Mouse (Mus musculus): Measurements from ENCODE around the gene Sfmbt2. TPM values are rescaled to one million over a fixed set of nuclear protein-coding genes. Genes with fewer than 3 reads are reported as not detected.

Sfmbt2 gene
- polyA plus RNA-seq, 1 experiment from 2014 or later: 0.65 TPM

DNA sequence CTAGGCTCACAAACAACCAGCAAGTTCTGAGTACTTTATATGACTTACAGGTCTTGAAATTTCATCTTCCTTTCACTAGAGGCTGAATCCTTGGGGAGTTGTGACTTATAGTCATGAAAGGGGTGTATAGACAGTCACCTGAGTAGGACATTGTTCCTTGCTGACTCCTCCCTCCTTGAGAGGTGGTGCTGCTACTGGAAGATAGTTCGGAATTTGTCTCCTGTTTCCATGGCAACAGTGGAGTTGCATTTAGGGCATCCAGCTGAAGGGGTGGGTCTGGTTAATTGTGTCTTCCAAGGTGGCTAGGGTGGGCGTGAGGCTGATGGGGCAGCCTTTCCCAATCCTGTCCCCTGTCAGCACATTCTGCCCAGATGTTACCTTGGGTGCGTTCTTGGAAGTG, 83.3 kb downstream of the Sfmbt2 start:
- no peak overlapping the region for H3K27ac ChIP-seq (ENCODE audit: low read length)
- no peak for ATAC-seq
- WGBS: 71% methylated on average over 3 of the region's 3 CpGs

DNA sequence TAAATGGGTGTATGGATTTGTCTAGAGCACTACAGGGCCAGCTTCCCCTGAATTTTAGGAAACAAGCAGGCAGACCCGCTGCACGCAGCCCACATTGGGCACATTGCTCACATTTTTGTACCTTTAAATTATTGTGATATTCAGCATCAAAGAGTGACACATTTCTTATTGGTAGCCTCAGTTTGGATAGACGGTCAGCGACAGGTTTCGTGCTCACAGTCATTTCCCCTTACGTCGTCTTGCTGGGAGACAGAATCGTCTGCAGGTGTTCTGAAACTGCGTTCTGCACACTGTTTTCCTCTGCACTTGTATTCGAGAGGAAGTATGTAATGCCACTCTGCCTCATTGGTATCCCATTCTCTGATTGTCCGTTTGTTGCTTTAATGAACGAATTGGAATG, 88.0 kb downstream of the Sfmbt2 start:
- Histone ChIP-seq H3K4me2 (ENCODE audit: low read depth, low read length) (no peak overlapping the region), H3K4me1 (ENCODE audit: control insufficient read depth, insufficient read depth, low read length) (no peaks in the 10 kb centered on the region), H3K9me3 (ENCODE audit: control insufficient read depth, low read length) (no peaks in the 10 kb centered on the region), H3K36me3 (ENCODE audit: control insufficient read depth, insufficient read depth, low read length) (no peaks in the 10 kb centered on the region), H3K27ac (ENCODE audit: low read length) (no peak overlapping the region), H3K9ac (ENCODE audit: low read depth, low read length) (no peak overlapping the region), H3K4me3 (ENCODE audit: low read length) (no peak overlapping the region), H3K27me3 (replicated peaks; ENCODE audit: control insufficient read depth, insufficient read depth, low read length) (no peaks in the 10 kb centered on the region)
- no peak for ATAC-seq
- WGBS: 86% methylated on average over 12 of the region's 12 CpGs

More for the DNA sequence above, 83.3 kb downstream of the Sfmbt2 start:
- no peaks in the 10 kb centered on the region for H3K9me3 ChIP-seq (ENCODE audit: control insufficient read depth, low read length)
- no peaks in the 10 kb centered on the region for H3K27me3 ChIP-seq (replicated peaks; ENCODE audit: control insufficient read depth, insufficient read depth, low read length)
- no peaks in the 10 kb centered on the region for H3K36me3 ChIP-seq (ENCODE audit: control insufficient read depth, insufficient read depth, low read length)
- no peak overlapping the region for H3K4me2 ChIP-seq (ENCODE audit: low read depth, low read length)
- H3K4me1 ChIP-seq (ENCODE audit: control insufficient read depth, insufficient read depth, low read length): no peaks in the 10 kb centered on the region
- H3K4me3 ChIP-seq (ENCODE audit: low read length): no peak overlapping the region
- no peak overlapping the region for H3K9ac ChIP-seq (ENCODE audit: low read depth, low read length)

DNA sequence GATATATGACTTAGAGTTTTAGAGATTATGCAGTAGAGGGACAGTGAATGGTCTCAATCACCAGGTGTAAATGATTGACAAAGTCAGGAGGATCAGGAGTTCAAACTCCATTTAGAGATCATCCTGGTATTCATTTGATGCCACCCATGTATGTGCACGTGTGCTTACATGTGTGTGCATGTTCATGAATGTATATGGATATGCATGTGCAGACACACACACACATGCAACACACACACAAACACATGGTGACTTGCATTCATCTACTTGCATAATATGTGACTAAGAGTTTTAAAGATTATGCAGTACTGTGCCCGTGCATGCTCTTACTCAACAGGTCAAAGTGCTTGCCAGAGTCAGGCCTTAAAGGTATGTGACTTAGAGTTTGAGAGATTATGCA, 146.2 kb downstream of the Sfmbt2 start:
- Histone ChIP-seq H3K27me3 (replicated peaks; ENCODE audit: control insufficient read depth, insufficient read depth, low read length) (no peaks in the 10 kb centered on the region), H3K9me3 (ENCODE audit: control insufficient read depth, low read length) (no peaks in the 10 kb centered on the region), H3K27ac (ENCODE audit: low read length) (no peak overlapping the region), H3K4me3 (ENCODE audit: low read length) (no peak overlapping the region), H3K36me3 (ENCODE audit: control insufficient read depth, insufficient read depth, low read length) (no peaks in the 10 kb centered on the region), H3K4me2 (ENCODE audit: low read depth, low read length) (no peak overlapping the region), H3K9ac (ENCODE audit: low read depth, low read length) (no peak overlapping the region), H3K4me1 (ENCODE audit: control insufficient read depth, insufficient read depth, low read length) (no peaks in the 10 kb centered on the region)
- ATAC-seq: peak; percentile 98
- WGBS: 81% methylated on average over 2 of the region's 2 CpGs

DNA sequence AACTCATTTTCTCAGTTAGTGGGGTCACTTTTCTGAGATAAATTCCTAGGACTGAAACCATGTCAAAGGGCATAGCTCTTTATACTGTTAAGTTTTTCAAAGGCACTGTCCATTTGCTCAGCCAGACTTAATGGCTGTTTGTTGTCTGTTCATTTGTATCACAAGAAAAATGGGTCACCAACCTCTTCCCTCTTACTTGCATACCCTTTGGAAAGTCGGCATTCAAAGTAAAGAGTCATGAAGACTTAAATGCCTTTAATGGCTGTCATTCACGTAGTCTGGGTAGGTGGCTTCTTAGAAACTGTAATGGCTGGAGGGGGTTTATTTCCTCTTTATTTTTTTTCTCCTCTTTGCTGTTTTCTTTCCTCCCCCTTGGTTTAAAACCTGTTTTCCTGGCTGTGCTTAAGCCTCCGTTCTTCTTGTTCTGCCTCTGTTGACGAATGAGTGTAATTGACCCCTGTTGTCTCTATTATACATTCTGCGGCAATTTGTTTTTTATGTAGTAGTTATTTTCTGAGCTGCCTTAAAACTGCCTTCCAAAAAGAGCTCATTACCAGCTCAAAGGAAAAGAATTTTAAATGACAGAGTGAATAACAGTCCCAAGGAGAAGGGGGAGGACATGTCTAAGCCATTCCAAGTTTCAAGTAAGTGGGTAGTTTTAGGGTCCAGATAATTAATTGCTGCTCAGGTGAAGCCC, 151.6 kb downstream of the Sfmbt2 start:
- H3K9me3 ChIP-seq (ENCODE audit: control insufficient read depth, low read length): no peaks in the 10 kb centered on the region
- ATAC-seq: no peak
- H3K27ac ChIP-seq (ENCODE audit: low read length): no peak overlapping the region
- H3K4me1 ChIP-seq (ENCODE audit: control insufficient read depth, insufficient read depth, low read length): no peaks in the 10 kb centered on the region
- H3K4me2 ChIP-seq (ENCODE audit: low read depth, low read length): no peak overlapping the region
- H3K36me3 ChIP-seq (ENCODE audit: control insufficient read depth, insufficient read depth, low read length): no peaks in the 10 kb centered on the region
- WGBS: 60% methylated on average over 5 of the region's 5 CpGs
- H3K9ac ChIP-seq (ENCODE audit: low read depth, low read length): no peak overlapping the region
- no peak overlapping the region for H3K4me3 ChIP-seq (ENCODE audit: low read length)
- H3K27me3 ChIP-seq (replicated peaks; ENCODE audit: control insufficient read depth, insufficient read depth, low read length): no peaks in the 10 kb centered on the region

DNA sequence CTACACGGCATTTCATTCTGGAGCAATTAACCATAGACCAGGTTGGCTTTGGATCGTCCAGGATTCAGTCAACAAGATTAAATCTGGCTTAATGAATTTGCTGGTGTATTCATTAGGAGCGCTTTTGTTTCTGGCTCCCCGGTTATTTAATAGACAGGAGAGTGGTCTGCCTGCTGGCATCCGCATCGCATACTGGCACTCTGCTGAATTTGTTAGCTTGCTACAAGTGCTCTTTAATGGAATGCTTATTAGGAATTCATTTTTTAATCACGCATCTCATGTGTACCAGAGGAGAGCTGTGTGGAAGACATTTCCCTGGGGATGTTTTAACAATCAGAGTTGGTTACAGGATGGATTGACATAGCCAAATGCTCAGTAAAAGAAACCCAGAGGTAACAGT, 155.3 kb downstream of the Sfmbt2 start:
- no peaks in the 10 kb centered on the region for H3K9me3 ChIP-seq (ENCODE audit: control insufficient read depth, low read length)
- H3K4me3 ChIP-seq (ENCODE audit: low read length): no peak overlapping the region
- no peaks in the 10 kb centered on the region for H3K27me3 ChIP-seq (replicated peaks; ENCODE audit: control insufficient read depth, insufficient read depth, low read length)
- H3K4me2 ChIP-seq (ENCODE audit: low read depth, low read length): no peak overlapping the region
- 77% methylated on average over 7 of the region's 7 CpGs for WGBS
- no peak overlapping the region for H3K9ac ChIP-seq (ENCODE audit: low read depth, low read length)
- no peak overlapping the region for H3K27ac ChIP-seq (ENCODE audit: low read length)
- no peaks in the 10 kb centered on the region for H3K36me3 ChIP-seq (ENCODE audit: control insufficient read depth, insufficient read depth, low read length)
- H3K4me1 ChIP-seq (ENCODE audit: control insufficient read depth, insufficient read depth, low read length): no peaks in the 10 kb centered on the region
- no peak for ATAC-seq

DNA sequence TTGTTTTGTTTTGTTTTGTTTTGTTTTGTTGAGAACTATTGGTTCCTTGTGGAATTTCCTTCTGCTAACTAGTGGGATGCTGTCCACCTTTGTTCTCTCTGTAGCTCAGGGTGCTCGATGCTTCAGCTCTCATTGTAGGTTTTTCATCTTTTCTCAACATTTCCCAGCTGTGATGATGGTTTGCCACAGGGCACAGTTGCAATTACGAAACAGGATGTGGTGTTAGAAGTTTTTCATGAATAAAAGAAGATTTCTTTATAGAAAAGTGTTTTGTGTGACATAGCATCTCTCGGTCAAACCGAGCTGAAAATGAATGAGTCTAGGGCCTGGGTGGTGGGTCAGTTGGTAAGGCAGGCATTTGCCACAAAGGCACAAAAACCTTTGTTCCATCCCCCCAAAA, 171.5 kb downstream of the Sfmbt2 start:
- no peak overlapping the region for H3K4me3 ChIP-seq (ENCODE audit: low read length)
- no peaks in the 10 kb centered on the region for H3K27me3 ChIP-seq (replicated peaks; ENCODE audit: control insufficient read depth, insufficient read depth, low read length)
- H3K9me3 ChIP-seq (ENCODE audit: control insufficient read depth, low read length): no peaks in the 10 kb centered on the region
- H3K4me1 ChIP-seq (ENCODE audit: control insufficient read depth, insufficient read depth, low read length): no peaks in the 10 kb centered on the region
- 92% methylated on average over 4 of the region's 4 CpGs for WGBS
- H3K27ac ChIP-seq (ENCODE audit: low read length): no peak overlapping the region
- H3K36me3 ChIP-seq (ENCODE audit: control insufficient read depth, insufficient read depth, low read length): no peaks in the 10 kb centered on the region
- H3K9ac ChIP-seq (ENCODE audit: low read depth, low read length): no peak overlapping the region
- no peak for ATAC-seq
- H3K4me2 ChIP-seq (ENCODE audit: low read depth, low read length): no peak overlapping the region

DNA sequence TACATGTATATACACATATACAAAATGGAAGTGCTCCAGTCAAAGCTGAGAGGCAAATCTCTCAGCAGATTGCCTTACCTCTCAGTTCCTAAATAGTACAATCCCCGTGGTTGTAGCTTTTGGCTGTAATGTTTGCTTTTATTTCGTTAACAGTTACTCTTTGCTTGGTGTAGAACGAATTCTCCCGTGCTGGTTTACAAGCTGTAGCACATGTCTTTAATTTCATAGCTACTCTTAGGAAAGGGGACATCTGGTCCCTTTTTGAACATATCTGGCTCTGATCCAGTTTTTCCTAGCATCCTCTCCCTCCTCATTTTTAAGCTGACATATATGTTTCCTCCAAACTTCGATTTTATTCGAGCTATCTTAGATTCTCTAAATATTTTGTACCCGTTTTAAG, 172.1 kb downstream of the Sfmbt2 start:
- H3K9me3 ChIP-seq (ENCODE audit: control insufficient read depth, low read length): no peaks in the 10 kb centered on the region
- ATAC-seq: no peak
- H3K4me3 ChIP-seq (ENCODE audit: low read length): no peak overlapping the region
- no peak overlapping the region for H3K4me2 ChIP-seq (ENCODE audit: low read depth, low read length)
- H3K27ac ChIP-seq (ENCODE audit: low read length): no peak overlapping the region
- WGBS: 65% methylated on average over 7 of the region's 7 CpGs
- H3K27me3 ChIP-seq (replicated peaks; ENCODE audit: control insufficient read depth, insufficient read depth, low read length): no peaks in the 10 kb centered on the region
- no peaks in the 10 kb centered on the region for H3K4me1 ChIP-seq (ENCODE audit: control insufficient read depth, insufficient read depth, low read length)
- H3K9ac ChIP-seq (ENCODE audit: low read depth, low read length): no peak overlapping the region
- no peaks in the 10 kb centered on the region for H3K36me3 ChIP-seq (ENCODE audit: control insufficient read depth, insufficient read depth, low read length)

DNA sequence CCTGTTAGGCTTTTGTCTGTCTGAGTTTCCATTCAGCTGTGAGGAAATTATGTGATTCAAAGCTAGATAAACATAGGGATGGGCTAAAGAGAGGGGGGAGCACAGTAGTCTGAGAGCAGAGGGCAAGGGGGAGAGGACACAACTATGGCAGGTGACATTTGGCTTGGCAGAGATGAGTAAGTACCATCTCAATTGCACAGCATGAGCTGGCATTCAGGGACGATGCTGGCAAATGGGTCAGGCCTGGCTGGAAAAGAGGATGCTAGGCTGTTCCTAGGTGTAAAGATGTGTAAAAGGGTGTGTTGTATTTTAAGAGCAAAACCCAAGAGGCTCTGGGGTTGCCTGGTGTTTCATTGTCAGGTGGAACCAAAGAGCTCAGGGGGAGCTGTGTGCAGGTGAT, 188.5 kb downstream of the Sfmbt2 start:
- no peaks in the 10 kb centered on the region for H3K27me3 ChIP-seq (replicated peaks; ENCODE audit: control insufficient read depth, insufficient read depth, low read length)
- no peaks in the 10 kb centered on the region for H3K4me1 ChIP-seq (ENCODE audit: control insufficient read depth, insufficient read depth, low read length)
- H3K27ac ChIP-seq (ENCODE audit: low read length): no peak overlapping the region
- no peaks in the 10 kb centered on the region for H3K9me3 ChIP-seq (ENCODE audit: control insufficient read depth, low read length)
- H3K4me3 ChIP-seq (ENCODE audit: low read length): no peak overlapping the region
- WGBS: 81% methylated on average over 1 of the region's 1 CpGs
- no peak overlapping the region for H3K4me2 ChIP-seq (ENCODE audit: low read depth, low read length)
- no peak overlapping the region for H3K9ac ChIP-seq (ENCODE audit: low read depth, low read length)
- no peaks in the 10 kb centered on the region for H3K36me3 ChIP-seq (ENCODE audit: control insufficient read depth, insufficient read depth, low read length)
- ATAC-seq: no peak

DNA sequence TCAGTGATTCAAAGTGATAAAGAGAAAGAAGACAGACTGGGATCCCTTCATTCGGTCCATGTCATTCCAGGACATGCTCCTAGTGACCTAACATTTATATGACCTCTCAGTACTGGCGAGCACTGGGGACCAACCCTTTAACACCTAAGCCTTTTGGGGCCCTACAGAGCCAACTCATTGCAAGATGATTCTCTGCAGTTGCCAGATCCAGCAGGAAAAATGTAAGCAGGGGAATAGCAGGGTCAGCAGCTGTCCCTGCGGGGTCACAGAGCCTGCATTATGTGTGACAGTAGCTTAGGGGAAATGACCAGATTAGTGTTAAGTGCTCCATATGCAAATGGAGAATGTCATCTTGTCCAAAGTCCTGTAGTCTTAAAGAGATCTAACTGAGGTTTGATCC, 195.2 kb downstream of the Sfmbt2 start:
- no peak overlapping the region for H3K4me2 ChIP-seq (ENCODE audit: low read depth, low read length)
- H3K27ac ChIP-seq (ENCODE audit: low read length): no peak overlapping the region
- no peaks in the 10 kb centered on the region for H3K36me3 ChIP-seq (ENCODE audit: control insufficient read depth, insufficient read depth, low read length)
- ATAC-seq: no peak
- no peaks in the 10 kb centered on the region for H3K9me3 ChIP-seq (ENCODE audit: control insufficient read depth, low read length)
- no peak overlapping the region for H3K4me3 ChIP-seq (ENCODE audit: low read length)
- no peaks in the 10 kb centered on the region for H3K4me1 ChIP-seq (ENCODE audit: control insufficient read depth, insufficient read depth, low read length)
- H3K27me3 ChIP-seq (replicated peaks; ENCODE audit: control insufficient read depth, insufficient read depth, low read length): no peaks in the 10 kb centered on the region
- WGBS: 84% methylated on average over 3 of the region's 3 CpGs
- no peak overlapping the region for H3K9ac ChIP-seq (ENCODE audit: low read depth, low read length)

DNA sequence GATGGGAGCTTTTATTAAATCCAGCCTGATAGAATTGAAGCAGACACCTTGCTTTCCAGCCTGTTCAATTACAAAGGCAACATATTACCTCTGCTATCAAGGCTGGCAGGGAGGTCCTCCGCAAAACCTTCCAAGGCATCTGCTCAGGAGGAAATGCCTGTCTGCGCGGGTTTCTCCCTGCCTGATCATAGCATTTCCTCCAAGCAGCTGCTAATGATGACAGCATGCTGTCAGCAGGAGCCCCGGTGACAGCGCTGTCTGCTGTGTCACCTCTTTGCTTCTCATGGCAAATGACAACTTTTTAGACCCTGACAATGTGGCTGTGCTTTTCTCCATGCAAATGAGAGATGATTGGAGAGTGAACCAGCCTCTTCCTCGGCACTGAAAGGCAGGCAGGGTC, 199.1 kb downstream of the Sfmbt2 start:
- Histone ChIP-seq H3K4me1 (ENCODE audit: control insufficient read depth, insufficient read depth, low read length) (no peaks in the 10 kb centered on the region), H3K27ac (ENCODE audit: low read length) (no peak overlapping the region), H3K9me3 (ENCODE audit: control insufficient read depth, low read length) (no peaks in the 10 kb centered on the region), H3K36me3 (ENCODE audit: control insufficient read depth, insufficient read depth, low read length) (no peaks in the 10 kb centered on the region), H3K27me3 (replicated peaks; ENCODE audit: control insufficient read depth, insufficient read depth, low read length) (no peaks in the 10 kb centered on the region), H3K4me2 (ENCODE audit: low read depth, low read length) (no peak overlapping the region), H3K4me3 (ENCODE audit: low read length) (no peak overlapping the region), H3K9ac (ENCODE audit: low read depth, low read length) (no peak overlapping the region)
- WGBS: 48% methylated on average over 6 of the region's 6 CpGs
- no peak for ATAC-seq

Measured in intestine, embryonic 16.5 days (tissue).